ENCODE assay signal across 26 mouse cellular contexts in genomic region chr8:70749097-70749674, GRCm38 (mm10). TPM values are rescaled to one million over a fixed set of nuclear protein-coding genes. Genes with fewer than 3 reads are reported as not detected.
DNase-seq lines count a peak whose midpoint lies in the region; ATAC-seq lines count a peak whose summit lies in the region.
"Had no signal": no experiment of that assay in that cellular context is flagged by ENCODE, and none has a peak within 500 bp of the region (broad histone marks: within the 10 kb centered on the region; RNA-seq: fewer than 3 reads in every experiment).

No protein-coding gene starts in this region.

- ATAC-seq in monocyte, adult 5-6 weeks (replicated peaks; ENCODE audit: insufficient number of reproducible peaks, low FRiP score, low TSS enrichment, poor library complexity, severe bottlenecking): no peak
- ATAC-seq: intestine, embryonic 15.5 days had no signal

- intact Hi-C loops in gastrocnemius, postnatal 14 days (cut with DNase I; ENCODE audit: low total_unique reads): loop anchor here (5.0 kb wide), 1 partner anchor 37 kb away; no protein-coding TSS in a partner anchor

- DNase-seq in gastrocnemius, postnatal 10 days: peak; percentile 7
- DNase-seq in gastrocnemius, postnatal 14 days: no peak
- DNase-seq in lung, postnatal 10 days: peak; percentile 6
- DNase-seq in lung, postnatal 25 days (ENCODE audit: low spot score): no peak
- peak; percentile 15 for DNase-seq in urinary bladder, adult 2 months (ENCODE audit: low spot score)
- no peak for DNase-seq in urinary bladder, postnatal 36 days (ENCODE audit: low spot score in 2 of 2)
- DNase-seq: adrenal gland, postnatal 10 days; B cell, adult 2 months; cerebellum, adult 11 months; cerebellum, postnatal 25 days; embryo, embryonic 11 days; liver, embryonic 13.5 days; lung, embryonic 14.5 days; thymus, postnatal 25 days had no signal

RNA-seq across cellular contexts. Expression of gene Rab3a, which starts 5.3 kb away (rescaled TPM):
- total RNA-seq in gastrocnemius, postnatal 10 days (2021): 10 to 100 TPM; 44.6 to 50.4 TPM
- 10 to 100 TPM; 44.3 to 45.1 TPM for total RNA-seq in gastrocnemius, postnatal 14 days (2021)
- 34.1 and 35.3 TPM in 2 replicates for polyA plus RNA-seq in urinary bladder, adult 2 months (2012; rRNA removed)
- total RNA-seq in monocyte, adult 5-6 weeks (2017): 0.85 to 5.4 TPM (median 2.5 TPM) in 3 replicates

RNA-seq across cellular contexts. Expression of gene Mpv17l2, which starts 11.6 kb away (rescaled TPM):
- 10 to 100 TPM; 30.1 to 31.4 TPM for total RNA-seq in gastrocnemius, postnatal 10 days (2021)
- total RNA-seq in gastrocnemius, postnatal 14 days (2021): 10 to 100 TPM; 28.3 to 31.9 TPM
- 38.2 and 41.9 TPM in 2 replicates for polyA plus RNA-seq in urinary bladder, adult 2 months (2012; rRNA removed)
- 2.0 to 11.3 TPM (median 4.8 TPM) in 3 replicates for total RNA-seq in monocyte, adult 5-6 weeks (2017)

RNA-seq across cellular contexts. Expression of gene Pde4c, which starts 25.7 kb away (rescaled TPM):
- total RNA-seq in gastrocnemius, postnatal 10 days (2021): 1 to 10 TPM; 2.5 to 3.0 TPM
- total RNA-seq in gastrocnemius, postnatal 14 days (2021): 1 to 10 TPM; 2.9 to 3.4 TPM
- polyA plus RNA-seq in urinary bladder, adult 2 months (2012; rRNA removed): 0.54 and 0.59 TPM in 2 replicates
- 0.10 to 0.19 TPM in 2 of 3 replicates, not detected in the other for total RNA-seq in monocyte, adult 5-6 weeks (2017)
- polyA plus RNA-seq: heart, embryonic 13.5 days had no signal

RNA-seq across cellular contexts. Expression of gene Pik3r2, which starts 27.3 kb away (rescaled TPM):
- 10 to 100 TPM; 39.4 to 47.2 TPM for total RNA-seq in gastrocnemius, postnatal 10 days (2021)
- 10 to 100 TPM; 23.0 to 27.9 TPM for total RNA-seq in gastrocnemius, postnatal 14 days (2021)
- polyA plus RNA-seq in urinary bladder, adult 2 months (2012; rRNA removed): 57.3 and 66.0 TPM in 2 replicates
- total RNA-seq in monocyte, adult 5-6 weeks (2017): 5.5 to 12.7 TPM (median 10.3 TPM) in 3 replicates

RNA-seq across cellular contexts. Expression of gene Gm3336, which starts 30.8 kb away (rescaled TPM):
- total RNA-seq in gastrocnemius, postnatal 10 days (2021): not detected
- total RNA-seq in gastrocnemius, postnatal 14 days (2021): not detected
- polyA plus RNA-seq in urinary bladder, adult 2 months (2012; rRNA removed): 0.46 and 0.56 TPM in 2 replicates
- not detected in 3 replicates for total RNA-seq in monocyte, adult 5-6 weeks (2017)
- total RNA-seq: adrenal gland, postnatal 10 days; gastrocnemius, postnatal 36 days; heart, postnatal 25 days; layer of hippocampus, postnatal 10 days had no signal
- polyA plus RNA-seq: embryonic facial prominence, embryonic 15.5 days; forebrain, embryonic 12.5 days; heart, embryonic 13.5 days; hindbrain, embryonic 15.5 days; limb, embryonic 11.5 days; liver, embryonic 13.5 days; lung, embryonic 14.5 days; midbrain, embryonic 11.5 days; neural tube, embryonic 12.5 days had no signal

Comparison
In these comparisons a context has a peak if more than half of its experiments do, and no peak if none do; other contexts are left out.
1. DNase-seq: peak in gastrocnemius, postnatal 10 days (single experiment), lung, postnatal 10 days (single experiment) and urinary bladder, adult 2 months (single experiment); none in gastrocnemius, postnatal 14 days (single experiment), lung, postnatal 25 days (single experiment) and urinary bladder, postnatal 36 days (0 of 2).